Mouse (Mus musculus): ENCODE results near the gene Eogt. TPM values are rescaled to one million over a fixed set of nuclear protein-coding genes. Genes with fewer than 3 reads are reported as not detected.

The Eogt gene
- polyA plus RNA-seq, 1 experiment from 2014 or later, result 16.1 TPM

DNA sequence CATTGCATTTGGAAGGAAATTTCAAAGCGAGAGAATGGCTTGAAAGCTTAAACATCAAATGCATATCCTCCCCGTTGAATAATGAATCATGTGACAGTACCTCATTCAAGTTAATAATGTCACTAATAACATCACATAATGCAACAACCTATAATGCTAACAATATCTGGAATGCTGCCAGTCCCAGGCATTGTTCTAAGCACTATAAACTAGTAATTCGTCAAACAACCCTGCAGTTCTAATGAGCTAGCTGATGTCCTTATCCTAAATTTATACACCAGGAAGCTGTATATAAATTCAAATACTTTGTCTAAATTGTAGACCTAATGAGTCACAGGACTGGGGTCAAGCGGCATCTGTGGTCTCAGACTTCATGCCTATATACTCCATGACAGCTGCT lies 28.1 kb downstream of the Eogt start:
- no peaks in the 10 kb centered on the region for H3K27me3 ChIP-seq (ENCODE audit: control insufficient read depth, insufficient read depth, low read length)
- no peaks in the 10 kb centered on the region for H3K36me3 ChIP-seq (ENCODE audit: control insufficient read depth, insufficient read depth, low read length)
- H3K4me1 ChIP-seq (ENCODE audit: control insufficient read depth, insufficient read depth, low read length), result no peaks in the 10 kb centered on the region
- ATAC-seq (ENCODE audit: insufficient number of reproducible peaks, low FRiP score, low TSS enrichment, low read depth), result no peak
- no peak overlapping the region for H3K4me3 ChIP-seq (ENCODE audit: low read depth, low read length)
- H3K4me2 ChIP-seq (ENCODE audit: low read depth, severe bottlenecking), result no peak overlapping the region
- H3K9ac ChIP-seq (ENCODE audit: low read length), result no peak overlapping the region
- H3K27ac ChIP-seq (replicated peaks; ENCODE audit: low read depth, low read length), result no peak overlapping the region
- no peak for DNase-seq (ENCODE audit: low spot score)
- no peaks in the 10 kb centered on the region for H3K9me3 ChIP-seq (ENCODE audit: control insufficient read depth, low read length)
- 85% methylated on average over 4 of the region's 4 CpGs for WGBS

DNA sequence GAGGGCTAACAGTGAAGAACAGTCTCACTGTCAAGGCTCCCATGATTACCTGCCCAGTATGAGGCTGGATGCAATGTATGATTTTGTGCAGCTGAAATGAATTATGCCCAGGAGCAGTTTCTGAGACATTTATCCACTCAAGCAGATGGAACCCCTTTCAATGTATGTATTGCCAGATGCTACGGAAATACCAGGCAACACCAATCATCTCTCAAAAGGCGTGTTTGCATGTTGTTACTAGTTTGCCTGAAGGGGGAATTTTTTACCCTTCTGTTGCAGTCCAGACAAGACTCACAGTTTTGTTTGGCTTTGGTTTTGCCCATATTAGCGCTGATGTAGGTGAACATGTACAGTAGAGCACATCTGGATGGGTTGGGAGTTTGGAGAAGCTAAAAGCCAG lies 30.7 kb downstream of the Eogt start:
- no peak overlapping the region for H3K4me3 ChIP-seq (ENCODE audit: low read depth, low read length)
- DNase-seq (ENCODE audit: low spot score) (no peak), ATAC-seq (ENCODE audit: insufficient number of reproducible peaks, low FRiP score, low TSS enrichment, low read depth) (no peak)
- no peak overlapping the region for H3K4me2 ChIP-seq (ENCODE audit: low read depth, severe bottlenecking)
- no peaks in the 10 kb centered on the region for H3K9me3 ChIP-seq (ENCODE audit: control insufficient read depth, low read length)
- no peaks in the 10 kb centered on the region for H3K36me3 ChIP-seq (ENCODE audit: control insufficient read depth, insufficient read depth, low read length)
- no peak overlapping the region for H3K9ac ChIP-seq (ENCODE audit: low read length)
- no peak overlapping the region for H3K27ac ChIP-seq (replicated peaks; ENCODE audit: low read depth, low read length)
- no peaks in the 10 kb centered on the region for H3K4me1 ChIP-seq (ENCODE audit: control insufficient read depth, insufficient read depth, low read length)
- WGBS, result 85% methylated on average over 3 of the region's 3 CpGs
- H3K27me3 ChIP-seq (ENCODE audit: control insufficient read depth, insufficient read depth, low read length), result no peaks in the 10 kb centered on the region

DNA sequence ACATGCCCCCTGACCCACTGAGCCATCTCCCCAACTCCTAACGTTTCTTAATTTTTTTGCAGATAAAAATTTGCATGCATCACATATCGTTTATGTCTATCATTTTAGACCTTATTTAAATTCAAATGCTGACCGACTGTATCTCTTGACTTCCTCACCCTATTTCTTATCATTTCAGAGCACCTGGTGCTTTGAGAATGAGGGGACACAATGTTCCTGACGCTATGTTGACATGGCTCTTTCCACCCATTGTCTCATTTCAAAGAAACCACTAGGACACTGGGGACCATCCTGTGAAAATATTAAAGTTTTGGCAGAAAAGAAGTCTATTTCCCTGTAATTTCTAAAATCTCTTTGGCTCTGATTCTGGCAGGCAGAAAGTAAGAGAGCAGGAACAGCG lies 32.1 kb downstream of the Eogt start:
- WGBS, result 87% methylated on average over 5 of the region's 5 CpGs
- H3K27me3 ChIP-seq (ENCODE audit: control insufficient read depth, insufficient read depth, low read length), result no peaks in the 10 kb centered on the region
- no peak overlapping the region for H3K4me3 ChIP-seq (ENCODE audit: low read depth, low read length)
- H3K4me2 ChIP-seq (ENCODE audit: low read depth, severe bottlenecking), result no peak overlapping the region
- H3K9ac ChIP-seq (ENCODE audit: low read length), result no peak overlapping the region
- ATAC-seq (ENCODE audit: insufficient number of reproducible peaks, low FRiP score, low TSS enrichment, low read depth), result no peak
- no peaks in the 10 kb centered on the region for H3K4me1 ChIP-seq (ENCODE audit: control insufficient read depth, insufficient read depth, low read length)
- no peaks in the 10 kb centered on the region for H3K9me3 ChIP-seq (ENCODE audit: control insufficient read depth, low read length)
- DNase-seq (ENCODE audit: low spot score), result no peak
- H3K27ac ChIP-seq (replicated peaks; ENCODE audit: low read depth, low read length), result no peak overlapping the region
- no peaks in the 10 kb centered on the region for H3K36me3 ChIP-seq (ENCODE audit: control insufficient read depth, insufficient read depth, low read length)

DNA sequence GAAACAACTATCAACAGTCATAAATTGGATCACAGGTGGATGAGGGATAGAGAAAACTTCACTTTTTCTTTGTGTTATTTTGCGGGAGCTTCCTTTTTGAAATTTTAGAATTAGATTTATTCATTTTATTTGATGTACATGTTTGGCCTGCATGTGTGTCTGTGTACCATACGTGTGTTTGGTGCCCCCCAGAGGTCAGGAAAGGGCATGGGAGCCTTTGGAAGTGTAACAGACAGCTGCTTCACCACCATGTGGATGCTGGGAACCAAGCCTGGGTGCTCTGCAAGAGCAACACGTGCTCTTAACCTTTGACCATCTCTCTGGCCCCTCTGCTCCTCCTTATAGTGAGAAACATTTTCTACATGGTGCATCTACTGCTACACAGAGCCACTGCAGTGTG lies 34.2 kb downstream of the Eogt start:
- Histone ChIP-seq H3K27me3 (ENCODE audit: control insufficient read depth, insufficient read depth, low read length) (no peaks in the 10 kb centered on the region), H3K36me3 (ENCODE audit: control insufficient read depth, insufficient read depth, low read length) (no peaks in the 10 kb centered on the region), H3K4me1 (ENCODE audit: control insufficient read depth, insufficient read depth, low read length) (no peaks in the 10 kb centered on the region), H3K4me3 (ENCODE audit: low read depth, low read length) (no peak overlapping the region), H3K4me2 (ENCODE audit: low read depth, severe bottlenecking) (no peak overlapping the region), H3K9ac (ENCODE audit: low read length) (no peak overlapping the region), H3K27ac (replicated peaks; ENCODE audit: low read depth, low read length) (no peak overlapping the region), H3K9me3 (ENCODE audit: control insufficient read depth, low read length) (no peaks in the 10 kb centered on the region)
- no peak for ATAC-seq (ENCODE audit: insufficient number of reproducible peaks, low FRiP score, low TSS enrichment, low read depth)
- DNase-seq (ENCODE audit: low spot score), result no peak
- 64% methylated on average over 3 of the region's 3 CpGs for WGBS

GRCm38 (mm10) chr6:97112177-97112576 lies 36.8 kb downstream of the Eogt start:
- DNase-seq (ENCODE audit: low spot score) (no peak), ATAC-seq (ENCODE audit: insufficient number of reproducible peaks, low FRiP score, low TSS enrichment, low read depth) (no peak)
- no peak overlapping the region for H3K4me2 ChIP-seq (ENCODE audit: low read depth, severe bottlenecking)
- no peaks in the 10 kb centered on the region for H3K27me3 ChIP-seq (ENCODE audit: control insufficient read depth, insufficient read depth, low read length)
- H3K4me3 ChIP-seq (ENCODE audit: low read depth, low read length), result no peak overlapping the region
- no peaks in the 10 kb centered on the region for H3K4me1 ChIP-seq (ENCODE audit: control insufficient read depth, insufficient read depth, low read length)
- no peak overlapping the region for H3K27ac ChIP-seq (replicated peaks; ENCODE audit: low read depth, low read length)
- 91% methylated on average over 8 of the region's 8 CpGs for WGBS
- H3K36me3 ChIP-seq (ENCODE audit: control insufficient read depth, insufficient read depth, low read length), result no peaks in the 10 kb centered on the region
- H3K9me3 ChIP-seq (ENCODE audit: control insufficient read depth, low read length), result no peaks in the 10 kb centered on the region
- no peak overlapping the region for H3K9ac ChIP-seq (ENCODE audit: low read length)

DNA sequence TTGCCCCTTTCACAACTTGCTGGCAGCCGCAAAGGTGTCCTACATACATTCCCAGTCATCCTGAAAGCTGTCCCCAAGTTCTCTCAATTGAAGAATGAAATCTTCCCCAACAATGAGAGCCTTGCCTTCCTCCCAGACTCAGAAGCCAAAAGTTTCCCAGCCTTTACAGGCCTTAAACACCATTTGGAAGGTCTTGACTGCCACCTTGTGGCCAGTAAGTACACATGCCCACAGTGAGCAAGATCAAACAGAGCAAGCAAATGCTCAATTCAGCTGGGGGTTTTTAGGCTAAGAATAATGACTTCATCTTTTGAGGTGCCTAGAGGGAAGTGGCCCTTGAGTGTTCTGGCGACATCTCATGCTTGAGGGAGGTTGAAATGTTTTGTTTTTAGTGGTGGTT lies 42.2 kb downstream of the Eogt start:
- Histone ChIP-seq H3K4me2 (ENCODE audit: low read depth, severe bottlenecking) (no peak overlapping the region), H3K9ac (ENCODE audit: low read length) (no peak overlapping the region), H3K27ac (replicated peaks; ENCODE audit: low read depth, low read length) (no peak overlapping the region), H3K9me3 (ENCODE audit: control insufficient read depth, low read length) (no peaks in the 10 kb centered on the region), H3K36me3 (ENCODE audit: control insufficient read depth, insufficient read depth, low read length) (no peaks in the 10 kb centered on the region), H3K4me3 (ENCODE audit: low read depth, low read length) (no peak overlapping the region), H3K4me1 (ENCODE audit: control insufficient read depth, insufficient read depth, low read length) (no peaks in the 10 kb centered on the region), H3K27me3 (ENCODE audit: control insufficient read depth, insufficient read depth, low read length) (no peaks in the 10 kb centered on the region)
- ATAC-seq (ENCODE audit: insufficient number of reproducible peaks, low FRiP score, low TSS enrichment, low read depth) (peak; percentile 61; the same call in 1 of the 2 replicates), DNase-seq (ENCODE audit: low spot score) (peak; percentile 66)
- WGBS, result 16% methylated on average over 2 of the region's 2 CpGs

- no peak overlapping the region for H3K27ac ChIP-seq (replicated peaks; ENCODE audit: low read depth, low read length)
- 77% methylated on average over 8 of the region's 8 CpGs for WGBS
- DNase-seq (ENCODE audit: low spot score), result no peak
- no peaks in the 10 kb centered on the region for H3K4me1 ChIP-seq (ENCODE audit: control insufficient read depth, insufficient read depth, low read length)
- no peak overlapping the region for H3K4me3 ChIP-seq (ENCODE audit: low read depth, low read length)
- no peak overlapping the region for H3K9ac ChIP-seq (ENCODE audit: low read length)
- no peak overlapping the region for H3K4me2 ChIP-seq (ENCODE audit: low read depth, severe bottlenecking)
- H3K9me3 ChIP-seq (ENCODE audit: control insufficient read depth, low read length), result no peaks in the 10 kb centered on the region
- H3K27me3 ChIP-seq (ENCODE audit: control insufficient read depth, insufficient read depth, low read length), result no peaks in the 10 kb centered on the region
- ATAC-seq (ENCODE audit: insufficient number of reproducible peaks, low FRiP score, low TSS enrichment, low read depth), result no peak
- H3K36me3 ChIP-seq (ENCODE audit: control insufficient read depth, insufficient read depth, low read length), result no peaks in the 10 kb centered on the region
These were observed 42.9 kb downstream of the Eogt start for GRCm38 (mm10) chr6:97106106-97106505.

DNA sequence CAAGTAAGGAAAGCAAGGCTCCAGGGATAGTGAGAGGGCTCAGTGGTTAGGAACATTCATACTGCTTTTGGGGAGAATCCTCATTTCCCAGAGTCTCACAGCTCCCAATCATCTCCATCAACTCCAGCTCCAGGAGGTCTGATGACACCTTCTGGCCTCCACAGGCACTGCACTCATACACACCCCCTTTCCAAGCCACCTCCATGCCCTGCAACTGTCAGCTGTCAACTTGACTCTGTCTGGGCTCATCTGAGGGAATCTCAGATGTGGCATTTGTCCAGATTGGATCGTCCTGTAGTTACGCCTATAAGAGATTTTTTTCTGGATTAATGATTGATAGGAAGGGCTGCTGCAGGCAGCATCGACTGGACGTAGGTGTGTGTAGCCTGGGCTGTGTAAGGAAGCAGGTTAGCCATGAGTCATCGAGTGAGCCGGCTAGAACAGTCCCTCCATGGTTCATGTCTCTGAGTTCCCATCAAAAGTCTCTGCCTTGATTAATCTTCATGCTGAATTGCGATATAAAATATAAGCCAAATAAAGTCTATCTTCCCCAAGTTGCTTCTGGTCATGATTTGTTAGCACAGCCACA lies 44.6 kb downstream of the Eogt start:
- no peaks in the 10 kb centered on the region for H3K4me1 ChIP-seq (ENCODE audit: control insufficient read depth, insufficient read depth, low read length)
- H3K4me3 ChIP-seq (ENCODE audit: low read depth, low read length), result no peak overlapping the region
- no peak overlapping the region for H3K27ac ChIP-seq (replicated peaks; ENCODE audit: low read depth, low read length)
- H3K4me2 ChIP-seq (ENCODE audit: low read depth, severe bottlenecking), result no peak overlapping the region
- no peaks in the 10 kb centered on the region for H3K27me3 ChIP-seq (ENCODE audit: control insufficient read depth, insufficient read depth, low read length)
- 82% methylated on average over 7 of the region's 7 CpGs for WGBS
- ATAC-seq (ENCODE audit: insufficient number of reproducible peaks, low FRiP score, low TSS enrichment, low read depth) (0 out of 2 replicates have a peak, but pooled peaks have one; percentile 34), DNase-seq (ENCODE audit: low spot score) (no peak)
- no peak overlapping the region for H3K9ac ChIP-seq (ENCODE audit: low read length)
- H3K36me3 ChIP-seq (ENCODE audit: control insufficient read depth, insufficient read depth, low read length), result no peaks in the 10 kb centered on the region
- H3K9me3 ChIP-seq (ENCODE audit: control insufficient read depth, low read length), result no peaks in the 10 kb centered on the region
